Mouse (Mus musculus): ENCODE measurements around the gene Actn1. TPM values are rescaled to one million over a fixed set of nuclear protein-coding genes. Genes with fewer than 3 reads are reported as not detected.
"Not testable (repeated sequence)": the region's sequence is repeated elsewhere in the genome, so short reads cannot be mapped to it uniquely, and the experiment has no call there.

Gene Actn1
- total and polyA plus RNA-seq, 2 experiments from 2014 or later, result 15.7 to 85.3 TPM

- Histone ChIP-seq H3K4me3 (ENCODE audit: low read depth, low read length) (no peak overlapping the region), H3K9me3 (replicated peaks; ENCODE audit: control insufficient read depth, low read length) (no peaks in the 10 kb centered on the region), H3K36me3 (replicated peaks; ENCODE audit: control insufficient read depth, insufficient read depth, low read length) (no peaks in the 10 kb centered on the region), H3K9ac (replicated peaks; ENCODE audit: low read depth, low read length) (no peak overlapping the region), H3K27me3 (ENCODE audit: control insufficient read depth, insufficient read depth, low read length) (no peaks in the 10 kb centered on the region), H3K4me1 (ENCODE audit: control insufficient read depth, insufficient read depth) (peaks cover 20% of the 10 kb centered on the region), H3K27ac (ENCODE audit: low read depth) (peak overlapping the region; percentile 28), H3K4me2 (ENCODE audit: low read depth, low read length) (no peak overlapping the region)
- ATAC-seq (ENCODE audit: insufficient read depth, low read depth) (peak; percentile 42), DNase-seq (ENCODE audit: low spot score) (peak; percentile 58)
- TF ChIP-seq EP300 (IDR thresholded peaks at IDR 0.05; ENCODE audit: low read depth) (no peak), CTCF (IDR thresholded peaks at IDR 0.05; ENCODE audit: low read depth) (no peak)
- 10% methylated on average over 3 of the region's 3 CpGs for WGBS
Observed at GRCm38 (mm10) chr12:80270924-80271323, 10.8 kb upstream of the Actn1 start.

- TF ChIP-seq CTCF (IDR thresholded peaks at IDR 0.05; ENCODE audit: low read depth) (no peak), EP300 (IDR thresholded peaks at IDR 0.05; ENCODE audit: low read depth) (no peak)
- Histone ChIP-seq H3K9me3 (replicated peaks; ENCODE audit: control insufficient read depth, low read length) (no peaks in the 10 kb centered on the region), H3K4me3 (ENCODE audit: low read depth, low read length) (no peak overlapping the region), H3K4me1 (ENCODE audit: control insufficient read depth, insufficient read depth) (peaks cover 13% of the 10 kb centered on the region), H3K36me3 (replicated peaks; ENCODE audit: control insufficient read depth, insufficient read depth, low read length) (no peaks in the 10 kb centered on the region), H3K27me3 (ENCODE audit: control insufficient read depth, insufficient read depth, low read length) (no peaks in the 10 kb centered on the region), H3K9ac (replicated peaks; ENCODE audit: low read depth, low read length) (no peak overlapping the region), H3K4me2 (ENCODE audit: low read depth, low read length) (no peak overlapping the region), H3K27ac (ENCODE audit: low read depth) (no peak overlapping the region)
- WGBS, result 87% methylated on average over 2 of the region's 2 CpGs
- DNase-seq (ENCODE audit: low spot score) (no peak), ATAC-seq (ENCODE audit: insufficient read depth, low read depth) (no peak)
Observed at GRCm38 (mm10) chr12:80269303-80269702, 9.1 kb upstream of the Actn1 start.

- H3K27ac ChIP-seq (ENCODE audit: low read depth), result no peak overlapping the region
- no peak for ATAC-seq (ENCODE audit: insufficient read depth, low read depth)
Observed at GRCm38 (mm10) chr12:80267962-80268361, 7.8 kb upstream of the Actn1 start.

GRCm38 (mm10) chr12:80264388-80264787, 4.2 kb upstream of the Actn1 start:
- not testable (repeated sequence) for H3K36me3 ChIP-seq (replicated peaks; ENCODE audit: control insufficient read depth, insufficient read depth, low read length); H3K27ac ChIP-seq (ENCODE audit: low read depth); H3K27me3 ChIP-seq (ENCODE audit: control insufficient read depth, insufficient read depth, low read length); H3K4me2 ChIP-seq (ENCODE audit: low read depth, low read length); H3K4me1 ChIP-seq (ENCODE audit: control insufficient read depth, insufficient read depth); DNase-seq (ENCODE audit: low spot score); H3K9me3 ChIP-seq (replicated peaks; ENCODE audit: control insufficient read depth, low read length); H3K9ac ChIP-seq (replicated peaks; ENCODE audit: low read depth, low read length); H3K4me3 ChIP-seq (ENCODE audit: low read depth, low read length); ATAC-seq (ENCODE audit: insufficient read depth, low read depth)
- WGBS, result 89% methylated on average over 7 of the region's 7 CpGs

More at GRCm38 (mm10) chr12:80267962-80268361, 7.8 kb upstream of the Actn1 start:
- H3K4me2 ChIP-seq (ENCODE audit: low read depth, low read length), result no peak overlapping the region
- no peak overlapping the region for H3K9ac ChIP-seq (replicated peaks; ENCODE audit: low read depth, low read length)
- TF ChIP-seq EP300 (IDR thresholded peaks at IDR 0.05; ENCODE audit: low read depth), result no peak
- no peak for TF ChIP-seq CTCF (IDR thresholded peaks at IDR 0.05; ENCODE audit: low read depth)
- H3K4me3 ChIP-seq (ENCODE audit: low read depth, low read length), result no peak overlapping the region
- no peaks in the 10 kb centered on the region for H3K36me3 ChIP-seq (replicated peaks; ENCODE audit: control insufficient read depth, insufficient read depth, low read length)
- peaks cover 10% of the 10 kb centered on the region for H3K4me1 ChIP-seq (ENCODE audit: control insufficient read depth, insufficient read depth)
- no peak for DNase-seq (ENCODE audit: low spot score)
- WGBS, result 87% methylated on average over 6 of the region's 6 CpGs
- H3K9me3 ChIP-seq (replicated peaks; ENCODE audit: control insufficient read depth, low read length), result no peaks in the 10 kb centered on the region
- no peaks in the 10 kb centered on the region for H3K27me3 ChIP-seq (ENCODE audit: control insufficient read depth, insufficient read depth, low read length)

GRCm38 (mm10) chr12:80260744-80261695, 849 bp upstream of the Actn1 start:
- no peak for DNase-seq (ENCODE audit: low spot score)
- peak overlapping the region; percentile 84 for H3K4me3 ChIP-seq (ENCODE audit: low read depth, low read length)
- H3K36me3 ChIP-seq (replicated peaks; ENCODE audit: control insufficient read depth, insufficient read depth, low read length), result no peaks in the 10 kb centered on the region
- no peaks in the 10 kb centered on the region for H3K27me3 ChIP-seq (ENCODE audit: control insufficient read depth, insufficient read depth, low read length)
- H3K27ac ChIP-seq (ENCODE audit: low read depth), result peak overlapping the region; percentile 95
- peak; percentile 17; the same call in 1 of the 2 replicates for ATAC-seq (ENCODE audit: insufficient read depth, low read depth)
- H3K9ac ChIP-seq (replicated peaks; ENCODE audit: low read depth, low read length), result peak overlapping the region; percentile 79
- 14% methylated on average over 25 of the region's 25 CpGs for WGBS
- TF ChIP-seq EP300 (IDR thresholded peaks at IDR 0.05; ENCODE audit: low read depth) (no peak), CTCF (IDR thresholded peaks at IDR 0.05; ENCODE audit: low read depth) (no peak)
- no peaks in the 10 kb centered on the region for H3K9me3 ChIP-seq (replicated peaks; ENCODE audit: control insufficient read depth, low read length)
- H3K4me1 ChIP-seq (ENCODE audit: control insufficient read depth, insufficient read depth), result peaks cover 5% of the 10 kb centered on the region; the same call in 1 of the 2 replicates
- peak overlapping the region; percentile 95 for H3K4me2 ChIP-seq (ENCODE audit: low read depth, low read length)

All from heart, postnatal 0 days (tissue).